Mouse (Mus musculus) heart, postnatal 4 days (tissue): ENCODE measurements at regions not wholly inside any gene's neighbourhood (a gene's known extent, or its start where the extent isn't known, plus 50 kb on each side); places are given as distances from the start of the nearest gene placed in this dataset.

Source experiments
- DNase-seq: peaks from one replicate; pipeline ENCODE4 v3.0.0; 2021

- no peak for DNase-seq
These were observed 111.1 kb downstream of the Ccdc71l start for GRCm38 (mm10) chr12:32489415-32490139.

GRCm38 (mm10) chr12:32504196-32504595 lies 125.7 kb downstream of the Ccdc71l start:
- DNase-seq = no peak

- no peak for DNase-seq
These were observed 130.2 kb downstream of the Ccdc71l start for GRCm38 (mm10) chr12:32508671-32509070.

- DNase-seq = no peak
These were observed 147.1 kb downstream of the Ccdc71l start for GRCm38 (mm10) chr12:32525586-32525985.

- no peak for DNase-seq
These were observed 152.7 kb downstream of the Ccdc71l start for GRCm38 (mm10) chr12:32531216-32531615.

- peak; percentile 12 for DNase-seq
These were observed 155.1 kb downstream of the Ccdc71l start for GRCm38 (mm10) chr12:32533641-32534040.

GRCm38 (mm10) chr12:32545466-32545865 lies 167.0 kb downstream of the Ccdc71l start:
- no peak for DNase-seq

- DNase-seq = no peak
These were observed 167.9 kb downstream of the Ccdc71l start for GRCm38 (mm10) chr12:32546356-32546755.

- DNase-seq = no peak
These were observed 175.3 kb downstream of the Ccdc71l start for GRCm38 (mm10) chr12:32553793-32554192.

- DNase-seq = no peak
These were observed 189.3 kb downstream of the Ccdc71l start for GRCm38 (mm10) chr12:32567777-32568176.

- DNase-seq = no peak
These were observed 202.8 kb downstream of the Ccdc71l start for GRCm38 (mm10) chr12:32581304-32581703.

- DNase-seq = no peak
These were observed 217.1 kb upstream of the Nampt start for GRCm38 (mm10) chr12:32602131-32602815.

GRCm38 (mm10) chr12:32605353-32605752 lies 214.0 kb upstream of the Nampt start:
- no peak for DNase-seq

- DNase-seq = no peak
These were observed 204.3 kb upstream of the Nampt start for GRCm38 (mm10) chr12:32615000-32615399.

GRCm38 (mm10) chr12:32616086-32616485 lies 203.3 kb upstream of the Nampt start:
- no peak for DNase-seq

- no peak for DNase-seq
These were observed 202.3 kb upstream of the Nampt start for GRCm38 (mm10) chr12:32617031-32617430.

GRCm38 (mm10) chr12:32619830-32620229 lies 199.5 kb upstream of the Nampt start:
- no peak for DNase-seq

- no peak for DNase-seq
These were observed 197.6 kb upstream of the Nampt start for GRCm38 (mm10) chr12:32621739-32622138.

- DNase-seq = no peak
These were observed 190.8 kb upstream of the Nampt start for GRCm38 (mm10) chr12:32628552-32628951.

GRCm38 (mm10) chr12:32632935-32633334 lies 186.4 kb upstream of the Nampt start:
- no peak for DNase-seq

GRCm38 (mm10) chr12:32635055-32635454 lies 184.3 kb upstream of the Nampt start:
- DNase-seq = no peak

GRCm38 (mm10) chr12:32637400-32638100 lies 181.8 kb upstream of the Nampt start:
- DNase-seq = peak; percentile 9

GRCm38 (mm10) chr12:32640591-32640990 lies 178.8 kb upstream of the Nampt start:
- DNase-seq = no peak
